Mouse (Mus musculus) heart, postnatal 25 days (tissue): ENCODE data around the gene Gm5141. TPM values are rescaled to one million over a fixed set of nuclear protein-coding genes. Genes with fewer than 3 reads are reported as not detected.
A peak's percentile ranks its signal among the peaks of the same experiment; 100 is the strongest.
"Not testable (repeated sequence)": the region's sequence is repeated elsewhere in the genome, so short reads cannot be mapped to it uniquely, and the experiment has no call there.

Experiments
- DNase-seq: peaks from one replicate; pipeline ENCODE4 v3.0.0; 2022; ENCODE audit warnings: low spot score
- intact Hi-C: fragments of 180-260 bp; cut with DNase I; formaldehyde crosslinking; loops from one replicate; pipeline ENCODE4 v1.15.1; 2025
- microRNA-seq: library from miRNA; unstranded; fragments of <30 nt; microRNA quantifications from one replicate; pipeline ENCODE4 v1.2.0, GENCODE M21; 2022
- total RNA-seq, 2 experiments: library from RNA; stranded (reverse); gene quantifications; 2 replicates each; pipeline ENCODE4 v1.2.3; 2021

Gm5141 gene
- under 1 TPM; 0.55 to 0.98 TPM for total RNA-seq

DNA sequence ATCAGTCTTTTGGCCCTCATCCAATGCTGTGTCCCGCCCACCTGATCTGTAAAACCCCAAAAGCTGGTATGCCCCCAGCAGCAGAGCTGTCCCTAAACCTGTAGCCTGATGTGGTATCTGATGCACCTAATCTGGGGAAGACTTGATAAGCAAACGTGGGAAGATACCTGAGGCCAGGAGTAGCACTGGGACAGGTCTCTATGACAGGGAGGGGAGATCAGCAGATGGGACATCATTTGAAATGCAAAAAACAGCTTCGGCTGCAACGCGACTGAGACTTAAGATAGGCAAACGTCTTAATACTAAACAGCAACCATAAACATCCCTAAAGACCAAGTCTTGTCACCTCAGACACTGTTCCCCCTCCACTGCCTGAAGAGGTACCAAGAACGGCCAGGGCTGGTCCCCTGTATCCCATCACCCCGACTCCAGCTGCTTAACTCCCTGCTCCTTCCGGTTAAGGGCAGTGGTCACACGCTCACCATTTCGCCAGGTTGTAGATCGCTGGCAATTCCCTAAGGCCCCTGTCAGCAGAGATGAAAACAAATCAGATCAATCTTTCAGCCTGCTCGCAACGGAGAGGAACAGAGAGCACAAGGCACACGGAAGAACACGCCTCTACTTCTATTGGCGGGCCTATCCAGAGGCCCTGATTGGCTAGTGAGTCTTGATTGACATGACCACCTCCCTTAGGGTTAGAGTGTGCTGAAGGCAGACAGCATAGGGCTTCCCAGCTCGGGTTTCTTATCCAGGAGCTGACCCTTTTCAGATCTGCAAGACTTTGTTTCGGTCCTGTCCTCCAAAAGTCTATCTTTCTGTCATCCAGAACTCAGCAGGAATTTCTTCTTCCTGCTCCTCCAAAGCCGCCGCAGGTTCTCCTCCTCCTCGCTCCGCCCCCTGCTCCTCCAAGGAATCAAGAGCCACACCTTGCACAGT is at the start of gene Gm5141:
Gene Gm5141 (minus strand): TSS at position 610 of the 936 bp plus-strand sequence.
- peak; percentile 19 for DNase-seq
- intact Hi-C loops, result not testable (repeated sequence)

DNA sequence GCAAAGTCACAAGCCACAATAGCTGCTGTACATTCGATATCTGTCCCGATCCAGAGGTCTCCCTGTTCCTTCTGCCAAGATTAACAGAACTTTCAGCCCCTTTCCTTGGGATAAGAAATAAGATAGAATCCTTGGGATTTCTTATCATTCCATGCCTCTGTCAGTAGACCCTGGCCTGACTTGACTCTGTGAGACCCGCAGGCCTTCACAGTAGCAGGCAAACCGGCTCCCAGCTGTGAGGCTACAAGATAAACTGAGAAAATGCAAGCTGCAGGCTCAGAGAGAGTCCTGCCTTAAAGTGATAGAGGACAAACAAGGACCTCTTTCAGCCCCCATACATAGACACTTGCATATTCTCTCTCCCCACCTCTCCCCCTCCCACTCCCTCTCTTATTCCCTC is 47.7 kb upstream of the Gm5141 start:
- intact Hi-C loops, result no loop called here
- no peak for DNase-seq

GRCm38 (mm10) chr13:62832239-62832638 is 46.6 kb upstream of the Gm5141 start:
- no peak for DNase-seq
- intact Hi-C loops, result no loop called here

DNA sequence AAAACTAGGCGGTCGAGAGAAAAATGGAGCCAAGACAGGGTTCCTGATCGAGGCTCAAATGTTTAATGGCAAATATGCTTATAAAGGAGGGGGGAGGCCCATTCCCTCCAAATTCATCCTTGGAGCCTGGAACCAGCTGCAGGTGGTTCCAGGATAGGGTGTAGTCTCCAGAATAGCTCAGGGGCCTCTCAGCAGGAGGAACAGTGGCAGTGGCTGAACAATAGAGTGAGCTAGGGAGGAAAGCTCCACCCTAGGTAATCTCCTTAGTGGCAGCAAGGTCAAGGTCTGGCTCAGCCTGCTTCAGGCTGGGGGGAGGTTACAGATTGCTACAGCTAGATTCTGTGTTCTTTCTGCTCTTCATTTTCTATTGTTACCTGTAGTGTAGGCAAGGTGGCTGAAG is 30.1 kb upstream of the Gm5141 start:
- intact Hi-C loops, DNase-seq: not testable (repeated sequence)

DNA sequence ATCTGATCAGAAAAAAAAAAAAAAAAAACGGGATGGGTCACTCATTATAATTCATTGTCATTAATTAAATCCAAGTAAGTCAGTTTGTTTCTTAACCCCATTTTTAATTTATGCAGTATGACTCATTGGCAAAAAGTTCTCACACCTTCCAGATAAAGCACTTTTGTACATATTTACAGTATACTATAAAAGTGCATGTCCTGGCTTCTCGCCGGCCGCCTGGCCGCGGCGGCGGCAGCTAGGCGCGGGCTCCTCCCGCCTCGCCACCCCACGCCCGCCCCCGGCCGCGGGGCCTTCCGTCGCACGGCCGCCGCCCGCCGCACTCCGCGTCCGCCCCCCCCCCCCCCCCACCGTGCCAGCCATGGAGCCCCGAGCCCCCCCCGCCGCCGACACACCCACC is 27.1 kb upstream of the Gm5141 start:
- intact Hi-C loops, result no loop called here
- no peak for DNase-seq

GRCm38 (mm10) chr13:62807981-62808380 is 22.4 kb upstream of the Gm5141 start:
- DNase-seq, intact Hi-C loops: not testable (repeated sequence)

DNA sequence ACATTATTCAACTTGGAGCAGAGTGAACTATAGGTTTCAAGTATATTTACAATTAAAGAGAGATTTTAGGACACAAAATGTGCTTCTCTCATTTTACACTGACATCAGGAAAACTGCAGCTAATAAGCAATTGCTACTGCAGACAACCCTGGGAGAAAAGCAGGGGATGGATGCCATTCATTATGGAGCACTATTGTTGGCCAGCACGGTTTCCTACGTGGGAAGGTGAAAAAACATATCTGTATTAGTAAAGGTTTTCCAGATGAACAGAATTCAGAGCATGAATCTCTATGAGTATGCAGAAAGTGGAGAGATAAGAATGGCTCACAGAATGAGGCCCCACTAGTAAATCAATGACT is 506 bp upstream of the Gm5141 start:
- intact Hi-C loops, result not testable (repeated sequence)

GRCm38 (mm10) chr13:62763806-62764205 is 21.8 kb downstream of the Gm5141 start:
- not testable (repeated sequence) for DNase-seq
- intact Hi-C loops, result loop anchor here (5.0 kb wide), 1 partner anchor 88 kb away; no protein-coding TSS in a partner anchor

More for the DNA sequence above, 506 bp upstream of the Gm5141 start:
- DNase-seq, result not testable (repeated sequence)

- peak; percentile 52 for DNase-seq
- intact Hi-C loops, result loop anchor here (5.0 kb wide), 1 partner anchor 92 kb away; no protein-coding TSS in a partner anchor
Measured at GRCm38 (mm10) chr13:62760432-62761415, 24.9 kb downstream of the Gm5141 start, which contains the start of gene Platr25. Gene Platr25, minus strand, starts transcription at chr13:62760709.

GRCm38 (mm10) chr13:62733322-62733721 is 52.3 kb downstream of the Gm5141 start:
- no peak for DNase-seq
- intact Hi-C loops, result no loop called here

Small RNA genes within 50 kb of the gene (microRNA-seq; reads per million reads assigned to microRNA genes)
- gene Gm24588 (not detected), gene Mir713 (not detected)

Other genes starting within 250 kb of the Gm5141 start
- 1 to 10 TPM in 1 of 2 experiments, not detected in 1; 2.1 TPM for gene Zfp935, start 227.3 kb downstream of the Gm5141 start, total RNA-seq
- 1 to 10 TPM; 3.7 to 5.2 TPM for gene Zfp934, start 214.6 kb downstream of the Gm5141 start, total RNA-seq
- gene 6720489N17Rik, start 161.6 kb downstream of the Gm5141 start, total RNA-seq, result under 1 TPM; 0.88 to 0.89 TPM
- gene Platr25, start 25.1 kb downstream of the Gm5141 start, total RNA-seq, result 1 to 10 TPM; 2.6 to 3.0 TPM
- gene Fbp2, start 72.6 kb upstream of the Gm5141 start, total RNA-seq, result 10 to 100 TPM; 25.5 to 32.1 TPM
- not detected for gene Fbp1, start 102.5 kb upstream of the Gm5141 start, total RNA-seq
- 100 to 1,000 TPM; 109 to 112 TPM for gene 2010111I01Rik, start 179.1 kb upstream of the Gm5141 start, total RNA-seq